Mouse (Mus musculus): Measurements from ENCODE around the gene Hvcn1. TPM values are rescaled to one million over a fixed set of nuclear protein-coding genes. Genes with fewer than 3 reads are reported as not detected.

Hvcn1 gene
- polyA plus RNA-seq, 1 experiment from 2014 or later: 3.1 TPM

DNA sequence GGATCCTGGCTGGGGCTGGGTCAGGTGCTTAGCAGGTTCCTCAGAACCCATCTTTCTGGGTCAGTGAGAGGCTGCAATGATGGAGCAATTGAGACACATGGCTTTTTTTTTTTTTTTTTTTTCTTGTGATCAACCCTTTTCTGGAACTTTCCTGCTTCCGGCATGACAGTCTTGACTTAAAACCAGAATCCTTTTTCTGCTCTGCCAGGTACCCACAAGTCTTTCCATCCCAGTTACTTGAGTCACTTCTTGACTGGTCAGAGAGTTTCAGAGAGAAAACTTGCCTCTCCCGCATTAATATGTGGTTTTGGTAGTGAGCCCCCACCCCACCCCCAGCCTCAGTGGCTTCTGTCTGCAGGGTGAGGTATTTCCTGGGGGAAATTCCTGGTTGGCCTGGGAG, 17.7 kb downstream of the Hvcn1 start:
- Histone ChIP-seq H3K9ac (ENCODE audit: low read depth, low read length) (no peak overlapping the region), H3K27me3 (replicated peaks; ENCODE audit: control insufficient read depth, insufficient read depth, low read length) (no peaks in the 10 kb centered on the region), H3K4me2 (no peak overlapping the region), H3K36me3 (ENCODE audit: control insufficient read depth, insufficient read depth, low read length) (no peaks in the 10 kb centered on the region; the same call in 1 of the 2 replicates), H3K9me3 (ENCODE audit: control insufficient read depth, low read length) (no peaks in the 10 kb centered on the region), H3K4me3 (ENCODE audit: low read depth, low read length) (no peak overlapping the region), H3K4me1 (replicated peaks; ENCODE audit: control insufficient read depth, insufficient read depth, low read length) (peaks cover 4% of the 10 kb centered on the region; the same call in 1 of the 2 replicates), H3K27ac (ENCODE audit: low read depth, low read length) (no peak overlapping the region)
- ATAC-seq (replicated peaks; ENCODE audit: low FRiP score) (no peak), DNase-seq (ENCODE audit: low spot score) (no peak)
- WGBS: 70% methylated on average over 2 of the region's 2 CpGs

DNA sequence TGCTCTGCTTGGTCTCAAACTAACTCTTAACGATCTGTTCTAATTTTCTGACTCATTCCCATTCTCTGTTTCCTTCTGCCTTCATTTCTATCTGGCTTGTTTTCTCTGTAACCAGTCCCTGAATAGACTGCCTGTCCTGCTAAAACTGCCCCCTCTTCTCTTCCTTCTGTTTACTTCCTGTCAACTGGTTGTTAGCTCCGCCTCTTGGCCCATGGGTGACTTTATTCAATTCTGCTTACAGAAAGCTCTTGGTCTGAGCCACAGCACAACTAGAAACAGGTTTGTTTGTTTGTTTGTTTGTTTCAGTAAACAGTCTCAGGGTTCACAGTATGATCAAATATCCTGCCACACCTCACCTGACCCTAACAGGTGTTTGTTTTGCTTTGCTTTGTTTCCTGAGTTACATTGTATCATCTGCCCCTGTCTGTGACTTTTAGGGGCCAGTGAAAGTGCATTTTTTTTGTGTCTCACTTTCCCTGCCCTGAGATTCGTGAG, 21.7 kb downstream of the Hvcn1 start:
- no peak overlapping the region for H3K4me2 ChIP-seq
- no peaks in the 10 kb centered on the region for H3K9me3 ChIP-seq (ENCODE audit: control insufficient read depth, low read length)
- H3K4me1 ChIP-seq (replicated peaks; ENCODE audit: control insufficient read depth, insufficient read depth, low read length): no peaks in the 10 kb centered on the region; the same call in 1 of the 2 replicates
- H3K36me3 ChIP-seq (ENCODE audit: control insufficient read depth, insufficient read depth, low read length): no peaks in the 10 kb centered on the region; the same call in 1 of the 2 replicates
- ATAC-seq (replicated peaks; ENCODE audit: low FRiP score) (no peak), DNase-seq (ENCODE audit: low spot score) (no peak)
- no peaks in the 10 kb centered on the region for H3K27me3 ChIP-seq (replicated peaks; ENCODE audit: control insufficient read depth, insufficient read depth, low read length)
- H3K4me3 ChIP-seq (ENCODE audit: low read depth, low read length): no peak overlapping the region
- H3K9ac ChIP-seq (ENCODE audit: low read depth, low read length): no peak overlapping the region
- no peak overlapping the region for H3K27ac ChIP-seq (ENCODE audit: low read depth, low read length)
- 75% methylated on average over 3 of the region's 3 CpGs for WGBS

DNA sequence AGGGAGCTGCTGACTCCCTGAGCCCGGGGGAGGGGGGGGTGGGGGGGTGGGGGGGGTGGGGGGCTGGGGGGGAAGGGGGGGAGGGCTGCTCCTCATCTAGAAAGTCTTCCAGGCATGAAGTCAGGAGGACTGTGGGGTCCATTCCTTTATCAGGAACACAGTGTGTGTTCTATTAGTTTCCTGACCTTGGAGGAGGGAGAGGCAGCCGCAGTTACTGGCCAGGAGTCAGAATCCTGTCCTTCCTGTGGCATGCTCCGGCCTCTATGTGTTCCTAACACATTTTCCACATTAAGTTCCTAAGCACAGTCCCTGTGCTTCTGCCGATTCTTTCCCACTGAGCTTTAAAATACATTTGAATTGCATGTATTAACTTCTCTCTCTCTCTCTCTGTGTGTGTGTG, 22.2 kb downstream of the Hvcn1 start:
- WGBS: 73% methylated on average over 4 of the region's 4 CpGs
- H3K9me3 ChIP-seq (ENCODE audit: control insufficient read depth, low read length): no peaks in the 10 kb centered on the region
- H3K27me3 ChIP-seq (replicated peaks; ENCODE audit: control insufficient read depth, insufficient read depth, low read length): no peaks in the 10 kb centered on the region
- no peak for DNase-seq (ENCODE audit: low spot score)
- H3K9ac ChIP-seq (ENCODE audit: low read depth, low read length): no peak overlapping the region
- H3K4me2 ChIP-seq: no peak overlapping the region
- ATAC-seq (replicated peaks; ENCODE audit: low FRiP score): no peak
- H3K4me1 ChIP-seq (replicated peaks; ENCODE audit: control insufficient read depth, insufficient read depth, low read length): peaks cover 4% of the 10 kb centered on the region; the same call in 1 of the 2 replicates
- no peak overlapping the region for H3K4me3 ChIP-seq (ENCODE audit: low read depth, low read length)
- no peaks in the 10 kb centered on the region; the same call in 1 of the 2 replicates for H3K36me3 ChIP-seq (ENCODE audit: control insufficient read depth, insufficient read depth, low read length)
- no peak overlapping the region for H3K27ac ChIP-seq (ENCODE audit: low read depth, low read length)

DNA sequence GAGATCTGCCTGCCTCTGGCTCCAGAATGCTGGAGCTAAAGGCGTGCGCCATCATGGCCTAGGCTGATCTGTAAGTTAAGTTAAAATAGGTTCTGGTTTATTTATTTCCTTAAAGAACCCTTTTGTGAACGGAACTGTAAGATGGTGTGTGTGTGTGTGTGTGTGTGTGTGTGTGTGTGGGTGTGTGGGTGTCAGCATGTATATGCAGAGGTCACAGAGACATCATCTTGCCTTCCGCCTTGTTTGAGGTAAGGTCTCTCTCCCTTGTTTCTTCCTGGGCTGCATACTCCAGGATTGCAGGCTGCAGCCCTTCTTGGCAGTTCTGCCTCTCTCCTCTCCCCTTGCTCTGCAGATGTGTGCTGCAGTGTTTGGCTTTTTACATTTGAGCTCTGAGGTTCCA, 24.2 kb downstream of the Hvcn1 start:
- Histone ChIP-seq H3K4me2 (no peak overlapping the region), H3K27ac (ENCODE audit: low read depth, low read length) (no peak overlapping the region), H3K9me3 (ENCODE audit: control insufficient read depth, low read length) (no peaks in the 10 kb centered on the region), H3K36me3 (ENCODE audit: control insufficient read depth, insufficient read depth, low read length) (no peaks in the 10 kb centered on the region; the same call in 1 of the 2 replicates), H3K4me1 (replicated peaks; ENCODE audit: control insufficient read depth, insufficient read depth, low read length) (peaks cover 4% of the 10 kb centered on the region; the same call in 1 of the 2 replicates), H3K9ac (ENCODE audit: low read depth, low read length) (no peak overlapping the region), H3K27me3 (replicated peaks; ENCODE audit: control insufficient read depth, insufficient read depth, low read length) (no peaks in the 10 kb centered on the region), H3K4me3 (ENCODE audit: low read depth, low read length) (no peak overlapping the region)
- ATAC-seq (replicated peaks; ENCODE audit: low FRiP score) (no peak), DNase-seq (ENCODE audit: low spot score) (no peak)
- WGBS: 85% methylated on average over 4 of the region's 4 CpGs

DNA sequence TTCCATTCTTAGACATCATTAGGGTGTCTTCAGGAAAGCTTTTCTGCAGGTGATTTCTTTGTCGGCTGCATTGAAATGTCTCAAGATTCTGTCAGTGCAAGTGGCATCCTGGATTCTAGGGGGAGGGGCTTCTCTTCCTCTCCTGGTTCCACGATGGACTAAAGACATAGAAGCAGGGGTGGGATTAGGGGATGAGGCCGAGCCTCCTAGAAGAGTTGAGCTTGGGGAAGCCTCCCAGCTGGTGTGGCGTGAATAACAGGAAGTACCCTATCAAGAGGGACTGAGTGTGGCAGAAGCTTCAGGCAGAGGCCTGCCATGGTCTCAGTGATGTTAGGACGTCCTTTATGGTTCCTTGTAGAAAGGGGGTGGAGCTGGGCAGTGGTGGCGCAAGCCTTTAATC, 24.8 kb downstream of the Hvcn1 start:
- DNase-seq (ENCODE audit: low spot score): no peak
- no peak overlapping the region for H3K4me2 ChIP-seq
- no peaks in the 10 kb centered on the region for H3K9me3 ChIP-seq (ENCODE audit: control insufficient read depth, low read length)
- no peak overlapping the region for H3K9ac ChIP-seq (ENCODE audit: low read depth, low read length)
- H3K4me3 ChIP-seq (ENCODE audit: low read depth, low read length): no peak overlapping the region
- H3K27ac ChIP-seq (ENCODE audit: low read depth, low read length): no peak overlapping the region
- H3K4me1 ChIP-seq (replicated peaks; ENCODE audit: control insufficient read depth, insufficient read depth, low read length): peaks cover 4% of the 10 kb centered on the region; the same call in 1 of the 2 replicates
- WGBS: 52% methylated on average over 6 of the region's 6 CpGs
- H3K36me3 ChIP-seq (ENCODE audit: control insufficient read depth, insufficient read depth, low read length): no peaks in the 10 kb centered on the region; the same call in 1 of the 2 replicates
- H3K27me3 ChIP-seq (replicated peaks; ENCODE audit: control insufficient read depth, insufficient read depth, low read length): no peaks in the 10 kb centered on the region
- no peak for ATAC-seq (replicated peaks; ENCODE audit: low FRiP score)

DNA sequence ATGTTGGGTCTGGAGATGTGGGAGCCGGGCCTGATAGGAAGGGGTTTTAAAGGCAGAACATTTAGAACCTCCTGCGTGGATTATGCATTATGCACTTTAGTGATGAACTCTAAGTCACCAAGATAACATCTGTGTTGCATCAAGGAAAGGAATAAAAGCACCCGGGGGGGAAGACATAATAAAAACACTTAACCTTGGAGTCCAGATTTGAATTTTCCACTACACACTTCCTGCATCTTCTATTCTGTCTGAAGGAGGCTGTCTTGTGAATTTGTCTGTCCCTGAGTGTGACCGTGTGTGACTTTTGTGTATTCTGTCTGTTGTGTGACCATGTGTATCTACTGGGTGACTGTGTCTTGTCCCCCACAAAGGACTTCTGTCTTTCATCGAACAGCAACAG, 25.4 kb downstream of the Hvcn1 start:
- DNase-seq (ENCODE audit: low spot score) (no peak), ATAC-seq (replicated peaks; ENCODE audit: low FRiP score) (no peak)
- no peaks in the 10 kb centered on the region for H3K9me3 ChIP-seq (ENCODE audit: control insufficient read depth, low read length)
- no peak overlapping the region for H3K4me2 ChIP-seq
- H3K9ac ChIP-seq (ENCODE audit: low read depth, low read length): no peak overlapping the region
- no peaks in the 10 kb centered on the region for H3K27me3 ChIP-seq (replicated peaks; ENCODE audit: control insufficient read depth, insufficient read depth, low read length)
- H3K36me3 ChIP-seq (ENCODE audit: control insufficient read depth, insufficient read depth, low read length): no peaks in the 10 kb centered on the region; the same call in 1 of the 2 replicates
- WGBS: 67% methylated on average over 5 of the region's 5 CpGs
- no peak overlapping the region for H3K4me3 ChIP-seq (ENCODE audit: low read depth, low read length)
- peaks cover 4% of the 10 kb centered on the region; the same call in 1 of the 2 replicates for H3K4me1 ChIP-seq (replicated peaks; ENCODE audit: control insufficient read depth, insufficient read depth, low read length)
- no peak overlapping the region for H3K27ac ChIP-seq (ENCODE audit: low read depth, low read length)

DNA sequence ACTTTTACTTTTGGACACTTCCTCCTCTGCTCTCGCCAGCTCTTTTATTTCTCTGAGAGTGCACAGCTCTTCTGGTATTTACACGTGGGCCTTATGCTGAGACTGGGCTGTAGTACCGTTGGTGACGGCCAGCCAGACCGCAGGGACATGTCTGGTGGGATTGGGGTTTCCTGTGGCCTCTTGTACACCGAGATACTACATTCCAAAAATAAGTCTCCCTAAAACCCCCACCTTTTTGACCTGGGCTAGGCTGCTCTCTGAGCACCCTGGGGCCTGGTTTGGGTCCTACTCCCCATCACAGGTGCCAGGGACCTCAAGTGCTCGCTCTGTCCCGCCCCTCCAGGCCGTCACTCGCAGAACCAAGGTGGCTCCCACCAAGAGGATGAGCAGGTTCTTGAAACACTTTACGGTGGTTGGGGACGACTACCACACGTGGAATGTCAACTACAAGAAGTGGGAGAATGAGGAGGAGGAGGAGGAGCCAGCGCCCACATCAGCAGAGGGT, 26.5 kb downstream of the Hvcn1 start:
- H3K27ac ChIP-seq (ENCODE audit: low read depth, low read length): no peak overlapping the region
- H3K4me2 ChIP-seq: no peak overlapping the region; the same call in 1 of the 2 replicates
- no peak; the same call in 1 of the 2 replicates for ATAC-seq (replicated peaks; ENCODE audit: low FRiP score)
- no peaks in the 10 kb centered on the region; the same call in 1 of the 2 replicates for H3K36me3 ChIP-seq (ENCODE audit: control insufficient read depth, insufficient read depth, low read length)
- WGBS: 53% methylated on average over 14 of the region's 14 CpGs
- H3K9me3 ChIP-seq (ENCODE audit: control insufficient read depth, low read length): no peaks in the 10 kb centered on the region
- H3K27me3 ChIP-seq (replicated peaks; ENCODE audit: control insufficient read depth, insufficient read depth, low read length): no peaks in the 10 kb centered on the region
- H3K9ac ChIP-seq (ENCODE audit: low read depth, low read length): no peak overlapping the region
- DNase-seq (ENCODE audit: low spot score): no peak
- H3K4me3 ChIP-seq (ENCODE audit: low read depth, low read length): no peak overlapping the region
- peaks cover 4% of the 10 kb centered on the region; the same call in 1 of the 2 replicates for H3K4me1 ChIP-seq (replicated peaks; ENCODE audit: control insufficient read depth, insufficient read depth, low read length)

DNA sequence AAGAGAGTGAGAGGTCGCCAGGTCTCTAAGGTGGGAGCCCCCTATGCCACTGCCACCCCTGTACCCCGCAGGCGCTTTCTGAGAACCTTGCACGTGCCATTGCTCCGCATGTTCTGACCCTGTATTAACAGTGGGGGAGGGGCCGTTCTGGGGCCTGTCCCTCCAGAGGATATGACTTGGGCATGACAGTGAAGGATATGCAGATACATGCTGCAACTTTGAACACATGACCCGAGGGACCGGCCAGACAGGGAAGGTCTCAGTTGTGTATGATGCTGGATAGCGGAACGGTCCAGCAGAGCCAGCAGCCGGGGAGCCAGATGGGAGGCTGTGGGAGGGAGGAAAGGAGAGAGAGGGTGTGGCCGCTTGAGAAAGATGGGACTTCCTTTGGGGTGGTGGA, 27.1 kb downstream of the Hvcn1 start:
- H3K36me3 ChIP-seq (ENCODE audit: control insufficient read depth, insufficient read depth, low read length): no peaks in the 10 kb centered on the region
- ATAC-seq (replicated peaks; ENCODE audit: low FRiP score) (no peak), DNase-seq (ENCODE audit: low spot score) (no peak)
- peaks cover 4% of the 10 kb centered on the region; the same call in 1 of the 2 replicates for H3K4me1 ChIP-seq (replicated peaks; ENCODE audit: control insufficient read depth, insufficient read depth, low read length)
- no peak overlapping the region for H3K4me3 ChIP-seq (ENCODE audit: low read depth, low read length)
- no peaks in the 10 kb centered on the region for H3K27me3 ChIP-seq (replicated peaks; ENCODE audit: control insufficient read depth, insufficient read depth, low read length)
- 59% methylated on average over 12 of the region's 12 CpGs for WGBS
- no peak overlapping the region for H3K27ac ChIP-seq (ENCODE audit: low read depth, low read length)
- no peak overlapping the region; the same call in 1 of the 2 replicates for H3K4me2 ChIP-seq
- no peaks in the 10 kb centered on the region for H3K9me3 ChIP-seq (ENCODE audit: control insufficient read depth, low read length)
- H3K9ac ChIP-seq (ENCODE audit: low read depth, low read length): no peak overlapping the region
